Comparison of ENCODE assay signal across 9 mouse cellular contexts in genomic region chr8:110619919-110620318, GRCm38 (mm10). TPM values are rescaled to one million over a fixed set of nuclear protein-coding genes. Genes with fewer than 3 reads are reported as not detected.
DNase-seq lines count a peak whose midpoint lies in the region; ATAC-seq and TF ChIP-seq lines count a peak whose summit lies in the region.
"Had no signal": no experiment of that assay in that cellular context is flagged by ENCODE, and none has a peak within 500 bp of the region (broad histone marks: within the 10 kb centered on the region; RNA-seq: fewer than 3 reads in every experiment).

No protein-coding gene starts in this region.

- no peaks in the 10 kb centered on the region for H3K9me3 ChIP-seq in intestine, embryonic 14.5 days (ENCODE audit: control insufficient read depth, low read length)

- no peak overlapping the region for H3K9ac ChIP-seq in liver, adult 2 months (ENCODE audit: low read depth, low read length)
- H3K9ac ChIP-seq in intestine, embryonic 14.5 days (ENCODE audit: low read length): no peak overlapping the region

- no peak for ATAC-seq in intestine, embryonic 14.5 days (replicated peaks; ENCODE audit: low FRiP score, low TSS enrichment, low read depth)

- peaks cover 36% of the 10 kb centered on the region for H3K79me2 ChIP-seq in liver, adult 2 months (ENCODE audit: control insufficient read depth, insufficient read depth, low read length)
- H3K79me2 ChIP-seq in myocyte (ENCODE audit: control insufficient read depth, insufficient read depth): peaks cover 59% of the 10 kb centered on the region

- no peak overlapping the region for H3K4me3 ChIP-seq in liver, adult 2 months (ENCODE audit: insufficient read depth, low read depth, low read length)
- no peak overlapping the region for H3K4me3 ChIP-seq in intestine, embryonic 14.5 days (ENCODE audit: low read depth, low read length)
- H3K4me3 ChIP-seq in myocyte: peak overlapping the region; percentile 53

- 73% methylated on average over 5 of the region's 5 CpGs for WGBS in liver, adult 2 months
- WGBS in intestine, embryonic 14.5 days: 87% methylated on average over 5 of the region's 5 CpGs

- H3K4me1 ChIP-seq in liver, adult 2 months (ENCODE audit: control insufficient read depth, insufficient read depth, low read length): peaks cover 18% of the 10 kb centered on the region
- H3K4me1 ChIP-seq in intestine, embryonic 14.5 days (replicated peaks; ENCODE audit: control insufficient read depth, insufficient read depth, low read length): peaks cover 9% of the 10 kb centered on the region

- TF ChIP-seq POLR2A in liver, adult 2 months (IDR thresholded peaks at IDR 0.05; ENCODE audit: extremely low read depth, insufficient read depth, low read length): no peak
- no peak for TF ChIP-seq POLR2A in myocyte (IDR thresholded peaks at IDR 0.05; ENCODE audit: insufficient read length, low read depth)

- H3K27me3 ChIP-seq in liver, adult 2 months (ENCODE audit: control insufficient read depth, insufficient read depth, low read length): no peaks in the 10 kb centered on the region
- H3K27me3 ChIP-seq in intestine, embryonic 14.5 days (replicated peaks; ENCODE audit: control insufficient read depth, insufficient read depth, low read length): no peaks in the 10 kb centered on the region
- H3K27me3 ChIP-seq in myocyte (ENCODE audit: control insufficient read depth, insufficient read depth, insufficient read length): peaks cover 6% of the 10 kb centered on the region

- H3K4me2 ChIP-seq in intestine, embryonic 14.5 days (ENCODE audit: low read length): peak overlapping the region; percentile 70
- H3K4me2 ChIP-seq in myocyte (ENCODE audit: low read depth): peak overlapping the region; percentile 91

- TF ChIP-seq CTCF in liver, adult 2 months (IDR thresholded peaks at IDR 0.05; ENCODE audit: low read depth, low read length): no peak

- H3ac ChIP-seq in myocyte (ENCODE audit: control insufficient read depth, insufficient read length): no peak overlapping the region

- peak; percentile 41 for DNase-seq in liver, adult 2 months (ENCODE audit: extremely low read depth, low read depth, low spot score)
- DNase-seq in liver: no peak
- DNase-seq in c-Kit-positive CD71-positive TER-119-negative erythroid progenitor cells, embryonic 14.5 days (ENCODE audit: low read depth): peak; percentile 21
- no peak for DNase-seq in intestine, embryonic 14.5 days (ENCODE audit: low spot score)
- no peak for DNase-seq in spleen, postnatal 36 days (ENCODE audit: low spot score in 2 of 2)
- DNase-seq in cerebellum, postnatal 36 days: no peak
- no peak for DNase-seq in layer of hippocampus, adult 18-20 months (ENCODE audit: low spot score in 2 of 2)
- DNase-seq: kidney, postnatal 4 days had no signal

- no peak overlapping the region for H3K27ac ChIP-seq in liver, adult 2 months (replicated peaks; ENCODE audit: insufficient read depth, low read depth, low read length)
- H3K27ac ChIP-seq in intestine, embryonic 14.5 days (ENCODE audit: low read depth): no peak overlapping the region

- H3K36me3 ChIP-seq in liver, adult 2 months (ENCODE audit: control insufficient read depth, insufficient read depth, low read length): no peaks in the 10 kb centered on the region
- H3K36me3 ChIP-seq in intestine, embryonic 14.5 days (ENCODE audit: control insufficient read depth, insufficient read depth, low read length): no peaks in the 10 kb centered on the region
- no peaks in the 10 kb centered on the region for H3K36me3 ChIP-seq in myocyte (ENCODE audit: control insufficient read depth, insufficient read depth)

TF ChIP-seq in myocyte, 11 proteins besides CTCF, POLR2A, EP300 and RAD21:
- TF ChIP-seq TCF12 (IDR thresholded peaks at IDR 0.05; ENCODE audit: insufficient read depth, poor library complexity, severe bottlenecking): no peak
- TF ChIP-seq CEBPB (IDR thresholded peaks at IDR 0.05; ENCODE audit: insufficient read depth, poor library complexity, severe bottlenecking): no peak
- TF ChIP-seq E2F4 (IDR thresholded peaks at IDR 0.05; ENCODE audit: insufficient read depth): no peak
- no peak for TF ChIP-seq POLR2AphosphoS2 (IDR thresholded peaks at IDR 0.05; ENCODE audit: insufficient read length, low read depth)
- TF ChIP-seq USF1 (IDR thresholded peaks at IDR 0.05; ENCODE audit: low read depth): no peak
TF ChIP-seq in myocyte: peak in this region for 0.

RNA-seq across cellular contexts. Expression of gene Vac14, which starts 1.5 kb away (rescaled TPM):
- total RNA-seq in liver, adult 2 months (2014; rRNA removed): 6.7 and 7.9 TPM in 2 replicates
- 22.9 and 25.0 TPM in 2 replicates for polyA plus RNA-seq in liver, adult 2 months (2012; rRNA removed)
- 24.2 and 27.2 TPM in 2 replicates for polyA plus RNA-seq in intestine, embryonic 14.5 days (2014; fragmentation: Nextera tagmentation; extraction: Ambion mirVana)
- 26.8 TPM for polyA plus RNA-seq in myocyte (2012; fragmentation: generic; extraction: Trizol)
- 10 to 100 TPM; 24.4 to 26.1 TPM for total RNA-seq in layer of hippocampus, adult 18-20 months (2021)

Comparison
In these comparisons a context has a peak if more than half of its experiments do, and no peak if none do; other contexts are left out.
1. DNase-seq: peak in liver, adult 2 months (single experiment) and c-Kit-positive CD71-positive TER-119-negative erythroid progenitor cells, embryonic 14.5 days (single experiment); none in liver (single experiment), intestine, embryonic 14.5 days (single experiment), spleen, postnatal 36 days (0 of 2), cerebellum, postnatal 36 days (0 of 2) and layer of hippocampus, adult 18-20 months (0 of 2).